Comparison of ENCODE assay signal across 8 mouse cellular contexts in genomic region chr8:78741965-78742364, GRCm38 (mm10).
A peak's percentile ranks its signal among the peaks of the same experiment; 100 is the strongest.
DNase-seq lines count a peak whose midpoint lies in the region; ATAC-seq and TF ChIP-seq lines count a peak whose summit lies in the region.

No protein-coding gene starts in this region.

- no peak for TF ChIP-seq CTCF in kidney, adult 2 months (conservative IDR thresholded peaks at IDR 0.05; ENCODE audit: insufficient read depth, insufficient read length, low read depth, low read length)
- TF ChIP-seq CTCF in Patski (IDR thresholded peaks at IDR 0.05), result no peak
- 0 out of 2 replicates have a peak, but pooled peaks have one; percentile 1 for TF ChIP-seq CTCF in liver, postnatal 0 days (IDR thresholded peaks at IDR 0.05; ENCODE audit: low read depth)

- in situ Hi-C loops in Patski (cut with MboI; ENCODE audit: low pct_unique_long_range_greater_than_20kb), result loop anchor here (5.0 kb wide), 1 partner anchor 500 kb away; no protein-coding TSS in a partner anchor

- DNase-seq in kidney, adult 2 months, result no peak
- DNase-seq in kidney, adult 11 months, result no peak
- no peak for DNase-seq in Patski (ENCODE audit: low read depth, low spot score)
- DNase-seq in liver, postnatal 0 days, result no peak
- DNase-seq in urinary bladder, adult 2 months (ENCODE audit: low spot score), result no peak
- DNase-seq in frontal cortex, postnatal 25 days (ENCODE audit: low spot score in 2 of 2), result no peak

- peaks cover 5% of the 10 kb centered on the region for H3K4me1 ChIP-seq in kidney, adult 2 months (ENCODE audit: control insufficient read depth, insufficient read depth, low read length)
- H3K4me1 ChIP-seq in forebrain, embryonic 16.5 days (replicated peaks; ENCODE audit: control insufficient read depth, insufficient read depth, low read length), result no peaks in the 10 kb centered on the region; the same call in 1 of the 2 replicates
- H3K4me1 ChIP-seq in liver, postnatal 0 days (ENCODE audit: insufficient read depth), result peaks cover 4% of the 10 kb centered on the region; the same call in 1 of the 2 replicates

- no peak overlapping the region for H3K4me3 ChIP-seq in kidney, adult 2 months (ENCODE audit: insufficient read depth, low read depth, low read length)
- no peak overlapping the region for H3K4me3 ChIP-seq in forebrain, embryonic 16.5 days (replicated peaks; ENCODE audit: low read length)
- H3K4me3 ChIP-seq in liver, postnatal 0 days (ENCODE audit: low read depth, low read length), result no peak overlapping the region

- no peak overlapping the region for H3K9ac ChIP-seq in forebrain, embryonic 16.5 days (replicated peaks; ENCODE audit: low read depth, low read length)
- no peak overlapping the region for H3K9ac ChIP-seq in liver, postnatal 0 days (replicated peaks)

- POLR2A ChIA-PET in Patski (lab: Charles Lee), result interaction anchor here (0.6 kb wide), 1 partner anchor 22 kb away, joined by 3 read pairs; no protein-coding TSS in a partner anchor

- WGBS in kidney, adult 2 months, result 13% methylated on average over 3 of the region's 3 CpGs
- 22% methylated on average over 3 of the region's 3 CpGs for WGBS in forebrain, embryonic 16.5 days
- 25% methylated on average over 3 of the region's 3 CpGs for WGBS in liver, postnatal 0 days (ENCODE audit: insufficient replicate concordance)

- no peak overlapping the region for H3K4me2 ChIP-seq in forebrain, embryonic 16.5 days (ENCODE audit: low read length)
- H3K4me2 ChIP-seq in liver, postnatal 0 days (ENCODE audit: low read depth, low read length), result no peak overlapping the region

- no peaks in the 10 kb centered on the region for H3K36me3 ChIP-seq in kidney, adult 2 months (ENCODE audit: control insufficient read depth, insufficient read depth, low read length)
- H3K36me3 ChIP-seq in forebrain, embryonic 16.5 days (ENCODE audit: control insufficient read depth, insufficient read depth), result no peaks in the 10 kb centered on the region
- no peaks in the 10 kb centered on the region for H3K36me3 ChIP-seq in liver, postnatal 0 days (replicated peaks; ENCODE audit: insufficient read depth, low read length)

- TF ChIP-seq EP300 in liver, postnatal 0 days (IDR thresholded peaks at IDR 0.05; ENCODE audit: low read depth), result no peak

- peak overlapping the region; percentile 77; the same call in 1 of the 2 replicates for H3K27ac ChIP-seq in kidney, adult 2 months (ENCODE audit: insufficient read depth, low read depth, low read length)
- H3K27ac ChIP-seq in forebrain, embryonic 16.5 days (ENCODE audit: low read length), result peak overlapping the region; percentile 33; the same call in 1 of the 2 replicates
- H3K27ac ChIP-seq in liver, postnatal 0 days (ENCODE audit: low read depth), result peak overlapping the region; percentile 69

- TF ChIP-seq POLR2A in kidney, adult 2 months (IDR thresholded peaks at IDR 0.05; ENCODE audit: low read depth, low read length), result no peak

- peak; percentile 17 for ATAC-seq in Patski
- peak; percentile 56 for ATAC-seq in forebrain, embryonic 16.5 days
- ATAC-seq in liver, postnatal 0 days, result 0 out of 2 replicates have a peak, but pooled peaks have one; percentile 23
- ATAC-seq in erythroblast, adult 5-6 weeks (replicated peaks; ENCODE audit: low FRiP score, poor library complexity, severe bottlenecking), result no peak

- no peaks in the 10 kb centered on the region for H3K9me3 ChIP-seq in forebrain, embryonic 16.5 days (ENCODE audit: control insufficient read depth, low read length)
- H3K9me3 ChIP-seq in liver, postnatal 0 days (ENCODE audit: low read length), result no peaks in the 10 kb centered on the region

- no peaks in the 10 kb centered on the region for H3K27me3 ChIP-seq in kidney, adult 2 months (replicated peaks; ENCODE audit: control insufficient read depth, insufficient read depth, low read length)
- no peaks in the 10 kb centered on the region for H3K27me3 ChIP-seq in Patski
- no peaks in the 10 kb centered on the region for H3K27me3 ChIP-seq in forebrain, embryonic 16.5 days (replicated peaks; ENCODE audit: control insufficient read depth, insufficient read depth, low read length)
- no peaks in the 10 kb centered on the region for H3K27me3 ChIP-seq in liver, postnatal 0 days (ENCODE audit: insufficient read depth, low read length)

- CTCF ChIA-PET in Patski (lab: Charles Lee), result interaction anchor here (0.6 to 1.8 kb wide), 4 partner anchors 9 to 503 kb away, joined by 3 to 5 read pairs (median 4); no protein-coding TSS in a partner anchor
